ENCODE assay signal across 33 mouse cellular contexts in genomic region chr10:117701034-117701829, GRCm38 (mm10).
"Had no signal": no experiment of that assay in that cellular context is flagged by ENCODE, and none has a peak within 500 bp of the region (broad histone marks: within the 10 kb centered on the region; RNA-seq: fewer than 3 reads in every experiment).

No protein-coding gene starts in this region.

- H3K4me1 ChIP-seq: limb, embryonic 10.5 days; limb, embryonic 12.5 days; limb, embryonic 13.5 days; limb, embryonic 15.5 days; liver, embryonic 12.5 days; lung, embryonic 15.5 days; midbrain, embryonic 10.5 days; midbrain, embryonic 12.5 days; neural tube, embryonic 12.5 days; neural tube, embryonic 13.5 days had no signal

- H3K4me3 ChIP-seq: limb, embryonic 10.5 days; limb, embryonic 12.5 days; limb, embryonic 13.5 days; limb, embryonic 15.5 days; liver, embryonic 12.5 days; liver, embryonic 13.5 days; liver, embryonic 15.5 days; lung, embryonic 15.5 days; megakaryocyte, embryonic 14.5 days; midbrain, embryonic 10.5 days; midbrain, embryonic 12.5 days; midbrain, embryonic 13.5 days; midbrain, embryonic 15.5 days; myocyte; neural tube, embryonic 12.5 days; neural tube, embryonic 13.5 days had no signal

- H3K9ac ChIP-seq: limb, embryonic 12.5 days; limb, embryonic 13.5 days; limb, embryonic 15.5 days; liver, embryonic 12.5 days; liver, embryonic 13.5 days; liver, embryonic 14.5 days; liver, embryonic 15.5 days; liver, postnatal 0 days; lung, embryonic 14.5 days; lung, embryonic 15.5 days; midbrain, embryonic 12.5 days; midbrain, embryonic 13.5 days; midbrain, embryonic 15.5 days; neural tube, embryonic 12.5 days; neural tube, embryonic 13.5 days had no signal

- H3K27me3 ChIP-seq: limb, embryonic 12.5 days; limb, embryonic 13.5 days; limb, embryonic 15.5 days; liver, embryonic 12.5 days; liver, embryonic 13.5 days; liver, embryonic 15.5 days; lung, embryonic 15.5 days; megakaryocyte, embryonic 14.5 days; midbrain, embryonic 12.5 days; midbrain, embryonic 13.5 days; midbrain, embryonic 15.5 days; neural tube, embryonic 12.5 days; neural tube, embryonic 13.5 days had no signal

- H3K4me2 ChIP-seq: limb, embryonic 12.5 days; limb, embryonic 13.5 days; limb, embryonic 15.5 days; liver, embryonic 11.5 days; liver, embryonic 12.5 days; liver, embryonic 13.5 days; liver, embryonic 15.5 days; lung, embryonic 14.5 days; lung, embryonic 15.5 days; midbrain, embryonic 11.5 days; midbrain, embryonic 12.5 days; midbrain, embryonic 13.5 days; midbrain, embryonic 15.5 days; neural tube, embryonic 12.5 days; neural tube, embryonic 13.5 days had no signal

- H3K27ac ChIP-seq: limb, embryonic 10.5 days; limb, embryonic 12.5 days; limb, embryonic 13.5 days; limb, embryonic 15.5 days; liver, embryonic 12.5 days; liver, embryonic 13.5 days; liver, embryonic 14.5 days; liver, embryonic 15.5 days; lung, embryonic 15.5 days; macrophage; midbrain, embryonic 10.5 days; midbrain, embryonic 12.5 days; midbrain, embryonic 13.5 days; midbrain, embryonic 15.5 days; neural tube, embryonic 12.5 days; neural tube, embryonic 13.5 days had no signal

- DNase-seq: left cerebral cortex, postnatal 4 days; liver; liver, embryonic 13.5 days; liver, postnatal 0 days; lung, adult 18-20 months; lung, adult 2 months; lung, embryonic 14.5 days; lung, postnatal 10 days; lung, postnatal 14 days; lung, postnatal 36 days; lung, postnatal 4 days; midbrain, embryonic 14.5 days had no signal

- H3K9me3 ChIP-seq: limb, embryonic 10.5 days; limb, embryonic 12.5 days; limb, embryonic 13.5 days; limb, embryonic 15.5 days; liver, embryonic 13.5 days; liver, embryonic 15.5 days; lung, embryonic 15.5 days; megakaryocyte, embryonic 14.5 days; midbrain, embryonic 10.5 days; midbrain, embryonic 12.5 days; midbrain, embryonic 13.5 days; midbrain, embryonic 15.5 days; neural tube, embryonic 12.5 days; neural tube, embryonic 13.5 days had no signal

- ATAC-seq: liver, embryonic 12.5 days; liver, postnatal 0 days; lung, postnatal 0 days; midbrain, embryonic 13.5 days; midbrain, embryonic 15.5 days; midbrain, embryonic 16.5 days had no signal
